Mouse (Mus musculus): ENCODE data around the gene Fbxl17.

- TF ChIP-seq CTCF (IDR thresholded peaks at IDR 0.05) (no peak), POLR2A (IDR thresholded peaks at IDR 0.05; ENCODE audit: insufficient read depth, low read depth, low read length) (no peak)
These were observed 334.0 kb downstream of the Fbxl17 start for GRCm38 (mm10) chr17:63165847-63166246.
